Mouse (Mus musculus): ENCODE measurements around the gene Htra3. TPM values are rescaled to one million over a fixed set of nuclear protein-coding genes. Genes with fewer than 3 reads are reported as not detected.

The Htra3 gene
- polyA plus RNA-seq, 1 experiment from 2014 or later = 5.2 TPM

- Histone ChIP-seq H3K27me3 (ENCODE audit: low read depth, poor library complexity, severe bottlenecking) (no peaks in the 10 kb centered on the region), H3K36me3 (no peaks in the 10 kb centered on the region), H3K27ac (replicated peaks) (no peak overlapping the region), H3K4me3 (no peak overlapping the region), H3K9me3 (replicated peaks) (no peaks in the 10 kb centered on the region), H3K4me1 (peaks cover 8% of the 10 kb centered on the region)
- WGBS = 52% methylated on average over 13 of the region's 13 CpGs
- peak; percentile 75 for DNase-seq (ENCODE audit: low spot score)
Measured at GRCm38 (mm10) chr5:35713649-35714354, 34.2 kb upstream of the Htra3 start.

- H3K27ac ChIP-seq (replicated peaks) = no peak overlapping the region
- H3K36me3 ChIP-seq = no peaks in the 10 kb centered on the region
- no peak for DNase-seq (ENCODE audit: low spot score)
- no peaks in the 10 kb centered on the region for H3K9me3 ChIP-seq (replicated peaks)
- H3K4me3 ChIP-seq = no peak overlapping the region
- peaks cover 8% of the 10 kb centered on the region for H3K4me1 ChIP-seq
- H3K27me3 ChIP-seq (ENCODE audit: low read depth, poor library complexity, severe bottlenecking) = no peaks in the 10 kb centered on the region
- WGBS = 83% methylated on average over 5 of the region's 5 CpGs
Measured at GRCm38 (mm10) chr5:35712517-35712916, 32.9 kb upstream of the Htra3 start.

- H3K27ac ChIP-seq (replicated peaks) = no peak overlapping the region
- H3K9me3 ChIP-seq (replicated peaks) = no peaks in the 10 kb centered on the region
- H3K36me3 ChIP-seq = no peaks in the 10 kb centered on the region
- DNase-seq (ENCODE audit: low spot score) = no peak
- H3K4me3 ChIP-seq = no peak overlapping the region
- H3K4me1 ChIP-seq = peaks cover 8% of the 10 kb centered on the region
- no peaks in the 10 kb centered on the region for H3K27me3 ChIP-seq (ENCODE audit: low read depth, poor library complexity, severe bottlenecking)
- 76% methylated on average over 3 of the region's 3 CpGs for WGBS
Measured at GRCm38 (mm10) chr5:35710931-35711330, 31.3 kb upstream of the Htra3 start.

DNA sequence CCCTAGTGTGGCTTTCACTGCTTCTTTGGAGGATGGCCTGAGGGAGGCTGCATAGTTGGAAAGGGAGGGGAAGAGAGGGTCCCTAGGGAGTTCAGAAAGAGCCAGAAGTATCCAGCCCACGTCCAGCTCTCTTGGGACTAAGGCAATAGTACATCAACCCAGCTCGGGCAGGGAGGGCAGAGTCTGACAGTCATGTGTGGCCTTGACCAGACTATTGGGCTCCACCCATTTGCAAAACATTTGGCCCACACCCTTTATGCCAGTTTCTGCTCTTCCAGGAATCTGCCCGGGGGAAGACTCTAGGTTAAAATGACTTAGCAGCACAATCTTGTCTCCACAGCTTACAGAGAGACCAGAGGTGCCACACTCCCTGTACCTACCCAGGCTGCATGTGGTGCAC is 30.9 kb upstream of the Htra3 start:
- H3K4me1 ChIP-seq = peaks cover 8% of the 10 kb centered on the region
- H3K27me3 ChIP-seq (ENCODE audit: low read depth, poor library complexity, severe bottlenecking) = no peaks in the 10 kb centered on the region
- no peak overlapping the region for H3K4me3 ChIP-seq
- 77% methylated on average over 3 of the region's 3 CpGs for WGBS
- H3K27ac ChIP-seq (replicated peaks) = no peak overlapping the region
- no peaks in the 10 kb centered on the region for H3K9me3 ChIP-seq (replicated peaks)
- no peak for DNase-seq (ENCODE audit: low spot score)
- H3K36me3 ChIP-seq = no peaks in the 10 kb centered on the region

DNA sequence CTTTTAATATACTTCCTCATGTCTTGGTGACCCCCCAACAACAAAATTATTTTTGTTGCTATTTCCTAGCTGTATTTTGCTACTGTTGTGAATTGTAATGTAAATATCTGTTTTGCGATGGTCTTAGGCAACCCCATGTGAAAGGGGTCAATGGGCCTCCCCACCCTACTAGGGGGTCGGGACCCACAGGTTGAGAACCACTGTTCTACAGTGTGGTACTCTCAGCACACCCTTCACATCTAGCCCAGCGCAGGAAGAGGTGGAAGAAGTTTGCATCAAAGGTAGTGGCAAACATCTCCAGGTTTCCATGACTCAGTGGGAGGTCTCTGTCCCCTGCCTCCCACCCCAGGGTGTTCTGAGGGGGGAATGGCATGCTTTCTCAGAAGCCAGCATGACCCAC is 25.8 kb upstream of the Htra3 start:
- DNase-seq (ENCODE audit: low spot score) = no peak
- peaks cover 8% of the 10 kb centered on the region for H3K4me1 ChIP-seq
- no peaks in the 10 kb centered on the region for H3K27me3 ChIP-seq (ENCODE audit: low read depth, poor library complexity, severe bottlenecking)
- no peak overlapping the region for H3K4me3 ChIP-seq
- no peaks in the 10 kb centered on the region for H3K36me3 ChIP-seq
- no peak overlapping the region for H3K27ac ChIP-seq (replicated peaks)
- WGBS = 94% methylated on average over 3 of the region's 3 CpGs
- no peaks in the 10 kb centered on the region for H3K9me3 ChIP-seq (replicated peaks)

GRCm38 (mm10) chr5:35703814-35704213 is 24.2 kb upstream of the Htra3 start:
- Histone ChIP-seq H3K27me3 (ENCODE audit: low read depth, poor library complexity, severe bottlenecking) (no peaks in the 10 kb centered on the region), H3K9me3 (replicated peaks) (no peaks in the 10 kb centered on the region), H3K4me3 (no peak overlapping the region), H3K27ac (replicated peaks) (no peak overlapping the region), H3K4me1 (no peaks in the 10 kb centered on the region), H3K36me3 (no peaks in the 10 kb centered on the region)
- 93% methylated on average over 4 of the region's 4 CpGs for WGBS
- DNase-seq (ENCODE audit: low spot score) = no peak

GRCm38 (mm10) chr5:35703183-35703582 is 23.6 kb upstream of the Htra3 start:
- H3K9me3 ChIP-seq (replicated peaks) = no peaks in the 10 kb centered on the region
- H3K4me3 ChIP-seq = no peak overlapping the region
- no peak overlapping the region for H3K27ac ChIP-seq (replicated peaks)
- DNase-seq (ENCODE audit: low spot score) = no peak
- WGBS = 87% methylated on average over 8 of the region's 8 CpGs
- H3K27me3 ChIP-seq (ENCODE audit: low read depth, poor library complexity, severe bottlenecking) = no peaks in the 10 kb centered on the region
- no peaks in the 10 kb centered on the region for H3K4me1 ChIP-seq
- no peaks in the 10 kb centered on the region for H3K36me3 ChIP-seq

GRCm38 (mm10) chr5:35702582-35703140 is 23.1 kb upstream of the Htra3 start:
- Histone ChIP-seq H3K4me1 (no peaks in the 10 kb centered on the region), H3K36me3 (no peaks in the 10 kb centered on the region), H3K9me3 (replicated peaks) (no peaks in the 10 kb centered on the region), H3K4me3 (no peak overlapping the region), H3K27me3 (ENCODE audit: low read depth, poor library complexity, severe bottlenecking) (no peaks in the 10 kb centered on the region), H3K27ac (replicated peaks) (no peak overlapping the region)
- DNase-seq (ENCODE audit: low spot score) = no peak
- WGBS = 86% methylated on average over 4 of the region's 4 CpGs

DNA sequence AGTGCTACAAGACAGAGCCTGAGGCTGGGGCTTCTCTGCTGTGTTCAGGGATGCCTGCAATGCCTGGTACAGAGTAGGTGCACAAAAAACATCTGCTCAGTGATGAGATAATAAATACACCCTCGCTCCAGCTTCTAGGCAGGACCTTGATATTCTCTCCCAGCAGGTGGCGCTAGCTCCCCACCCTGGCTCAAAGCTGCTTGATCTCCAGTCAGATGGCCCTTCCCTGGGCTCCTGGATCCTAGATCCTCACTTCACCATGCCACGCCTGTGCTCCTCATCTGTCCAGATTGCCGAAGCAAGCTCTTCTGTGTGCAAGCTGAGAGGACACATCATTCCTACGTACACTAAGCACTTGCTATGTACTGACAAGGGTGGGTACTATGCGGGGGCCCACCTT is 21.5 kb upstream of the Htra3 start:
- DNase-seq (ENCODE audit: low spot score) = peak; percentile 64
- H3K27ac ChIP-seq (replicated peaks) = no peak overlapping the region
- no peaks in the 10 kb centered on the region for H3K9me3 ChIP-seq (replicated peaks)
- H3K36me3 ChIP-seq = no peaks in the 10 kb centered on the region
- H3K4me3 ChIP-seq = no peak overlapping the region
- no peaks in the 10 kb centered on the region for H3K27me3 ChIP-seq (ENCODE audit: low read depth, poor library complexity, severe bottlenecking)
- WGBS = 51% methylated on average over 6 of the region's 6 CpGs
- H3K4me1 ChIP-seq = peaks cover 5% of the 10 kb centered on the region; the same call in 1 of the 2 replicates

GRCm38 (mm10) chr5:35695815-35696214 is 16.2 kb upstream of the Htra3 start:
- Histone ChIP-seq H3K27me3 (ENCODE audit: low read depth, poor library complexity, severe bottlenecking) (no peaks in the 10 kb centered on the region), H3K9me3 (replicated peaks) (no peaks in the 10 kb centered on the region), H3K36me3 (no peaks in the 10 kb centered on the region), H3K4me3 (no peak overlapping the region), H3K27ac (replicated peaks) (no peak overlapping the region), H3K4me1 (peaks cover 19% of the 10 kb centered on the region; the same call in 1 of the 2 replicates)
- 31% methylated on average over 5 of the region's 5 CpGs for WGBS
- peak; percentile 36 for DNase-seq (ENCODE audit: low spot score)

DNA sequence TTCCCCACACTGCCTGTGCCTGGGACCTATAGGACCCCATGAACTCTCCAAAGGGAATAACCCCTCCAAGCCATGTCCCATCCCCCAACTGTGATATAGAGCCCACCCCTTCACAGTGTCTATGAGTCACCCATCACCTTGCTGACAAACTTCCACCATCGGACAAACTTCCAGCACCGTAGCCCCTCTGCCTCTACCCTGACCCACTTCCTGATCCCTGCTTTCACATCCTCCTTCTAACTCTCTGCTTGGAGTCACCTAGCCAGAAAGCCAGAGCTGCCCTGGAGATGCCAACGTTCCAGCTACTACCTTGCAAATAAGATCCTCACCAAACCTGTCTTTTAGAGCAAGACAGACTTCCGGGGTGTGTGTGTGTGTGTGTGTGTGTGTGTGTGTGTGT is 14.1 kb upstream of the Htra3 start:
- H3K27me3 ChIP-seq (ENCODE audit: low read depth, poor library complexity, severe bottlenecking) = no peaks in the 10 kb centered on the region
- peaks cover 25% of the 10 kb centered on the region; the same call in 1 of the 2 replicates for H3K4me1 ChIP-seq
- H3K27ac ChIP-seq (replicated peaks) = no peak overlapping the region
- H3K36me3 ChIP-seq = no peaks in the 10 kb centered on the region
- no peak overlapping the region for H3K4me3 ChIP-seq
- DNase-seq (ENCODE audit: low spot score) = no peak
- 86% methylated on average over 4 of the region's 4 CpGs for whole genome bisulfite sequencing
- no peaks in the 10 kb centered on the region for H3K9me3 ChIP-seq (replicated peaks)

- Histone ChIP-seq H3K36me3 (no peaks in the 10 kb centered on the region), H3K27me3 (ENCODE audit: low read depth, poor library complexity, severe bottlenecking) (no peaks in the 10 kb centered on the region), H3K27ac (replicated peaks) (no peak overlapping the region; the same call in 1 of the 2 replicates), H3K4me1 (peaks cover 35% of the 10 kb centered on the region), H3K9me3 (replicated peaks) (no peaks in the 10 kb centered on the region), H3K4me3 (no peak overlapping the region)
- no peak for DNase-seq (ENCODE audit: low spot score)
- WGBS = 75% methylated on average over 11 of the region's 11 CpGs
Measured at GRCm38 (mm10) chr5:35691246-35691645, 11.7 kb upstream of the Htra3 start.

GRCm38 (mm10) chr5:35690485-35691165 is 11.0 kb upstream of the Htra3 start:
- Histone ChIP-seq H3K4me3 (no peak overlapping the region), H3K9me3 (replicated peaks) (no peaks in the 10 kb centered on the region), H3K27ac (replicated peaks) (no peak overlapping the region), H3K27me3 (ENCODE audit: low read depth, poor library complexity, severe bottlenecking) (no peaks in the 10 kb centered on the region), H3K4me1 (peaks cover 31% of the 10 kb centered on the region), H3K36me3 (no peaks in the 10 kb centered on the region)
- 80% methylated on average over 8 of the region's 8 CpGs for WGBS
- no peak for DNase-seq (ENCODE audit: low spot score)
